Mouse (Mus musculus) liver, embryonic 15.5 days (tissue): ENCODE results near the gene Odf4. TPM values are rescaled to one million over a fixed set of nuclear protein-coding genes. Genes with fewer than 3 reads are reported as not detected.
"Not testable (repeated sequence)": the region's sequence is repeated elsewhere in the genome, so short reads cannot be mapped to it uniquely, and the experiment has no call there.

Experiments
- ATAC-seq: fragments of 200-750 bp; cut with Nextera tagmentation; 2 replicates; pipeline ENCODE4 v1.8.0; 2017; ENCODE audit warnings: moderate number of reproducible peaks, mild to moderate bottlenecking, moderate library complexity; ENCODE audit not compliant: insufficient read depth
- H3K27ac ChIP-seq: fragments of 300-500 bp; sonication (generic); replicated peaks from 2 replicates; pipeline ENCODE4 v1.5.1; 2015; ENCODE audit warnings: mild to moderate bottlenecking, inconsistent platforms
- H3K27me3 ChIP-seq: fragments of 300-500 bp; sonication (generic); 2 replicates; pipeline ENCODE4 v1.6.1; 2015; ENCODE audit warnings: mild to moderate bottlenecking, inconsistent platforms
- H3K36me3 ChIP-seq: fragments of 300-500 bp; sonication (generic); replicated peaks from 2 replicates; pipeline ENCODE4 v1.6.1; 2015; ENCODE audit warnings: moderate library complexity, mild to moderate bottlenecking, inconsistent platforms
- H3K4me1 ChIP-seq: fragments of 300-500 bp; sonication (generic); replicated peaks from 2 replicates; pipeline ENCODE4 v1.6.1; 2015; ENCODE audit warnings: inconsistent platforms
- H3K4me2 ChIP-seq: fragments of 300-500 bp; sonication (generic); 2 replicates; pipeline ENCODE4 v1.6.1; 2015; ENCODE audit warnings: moderate library complexity, mild to moderate bottlenecking, inconsistent platforms
- H3K4me3 ChIP-seq: fragments of 300-500 bp; sonication (generic); replicated peaks from 2 replicates; pipeline ENCODE4 v1.5.1; 2015; ENCODE audit warnings: mild to moderate bottlenecking, inconsistent platforms
- H3K9ac ChIP-seq: fragments of 300-500 bp; sonication (generic); 2 replicates; pipeline ENCODE4 v1.6.1; 2015; ENCODE audit warnings: moderate library complexity, mild to moderate bottlenecking, inconsistent platforms
- H3K9me3 ChIP-seq: fragments of 300-500 bp; sonication (generic); replicated peaks from 2 replicates; pipeline ENCODE4 v1.6.1; 2016; ENCODE audit warnings: inconsistent platforms
- WGBS: fragments of 180-500 bp; shearing (Covaris S2); methylation state at CpG from one replicate; pipeline ENCODE4 v1.1.7; 2015; ENCODE audit warnings: mixed read lengths; ENCODE audit not compliant: insufficient replicate concordance; 5-methylcytosine and 5-hydroxymethylcytosine counted together
- polyA plus RNA-seq: library from polyadenylated mRNA; unstranded; fragments of >200 nt; fragmentation: Nextera tagmentation; extraction: Ambion mirVana; gene quantifications from 2 replicates; pipeline ENCODE4 v1.2.1, GENCODE M21; 2015

Odf4 gene
- polyA plus RNA-seq, 1 experiment from 2014 or later, result not detected

- H3K4me3 ChIP-seq, result no peak overlapping the region
- H3K9me3 ChIP-seq, result no peaks in the 10 kb centered on the region
- no peak overlapping the region for H3K27ac ChIP-seq
- peaks cover 35% of the 10 kb centered on the region for H3K27me3 ChIP-seq
- no peaks in the 10 kb centered on the region for H3K36me3 ChIP-seq
- H3K4me2 ChIP-seq, result no peak overlapping the region
- WGBS, result 44% methylated on average over 16 of the region's 16 CpGs
- H3K4me1 ChIP-seq, result no peaks in the 10 kb centered on the region
- H3K9ac ChIP-seq, result no peak overlapping the region
- no peak for ATAC-seq
These were observed 20.0 kb upstream of the Odf4 start for GRCm38 (mm10) chr11:68946806-68947440.

GRCm38 (mm10) chr11:68946001-68946400 lies 19.1 kb upstream of the Odf4 start:
- no peaks in the 10 kb centered on the region for H3K4me1 ChIP-seq
- 58% methylated on average over 4 of the region's 4 CpGs for WGBS
- no peak overlapping the region for H3K4me3 ChIP-seq
- no peak overlapping the region for H3K4me2 ChIP-seq
- H3K36me3 ChIP-seq, result no peaks in the 10 kb centered on the region
- H3K27ac ChIP-seq, result no peak overlapping the region
- peaks cover 26% of the 10 kb centered on the region; the same call in 1 of the 2 replicates for H3K27me3 ChIP-seq
- no peak overlapping the region for H3K9ac ChIP-seq
- no peaks in the 10 kb centered on the region for H3K9me3 ChIP-seq
- no peak for ATAC-seq

- no peaks in the 10 kb centered on the region for H3K36me3 ChIP-seq
- no peak overlapping the region for H3K9ac ChIP-seq
- WGBS, result 57% methylated on average over 2 of the region's 2 CpGs
- H3K4me3 ChIP-seq, result no peak overlapping the region
- no peaks in the 10 kb centered on the region for H3K9me3 ChIP-seq
- peaks cover 24% of the 10 kb centered on the region; the same call in 1 of the 2 replicates for H3K27me3 ChIP-seq
- peaks cover 5% of the 10 kb centered on the region for H3K4me1 ChIP-seq
- no peak for ATAC-seq
- H3K4me2 ChIP-seq, result no peak overlapping the region
- H3K27ac ChIP-seq, result no peak overlapping the region
These were observed 18.4 kb upstream of the Odf4 start for GRCm38 (mm10) chr11:68945245-68945644.

- H3K27me3 ChIP-seq, result peaks cover 14% of the 10 kb centered on the region; the same call in 1 of the 2 replicates
- H3K4me3 ChIP-seq, result no peak overlapping the region
- H3K36me3 ChIP-seq, result no peaks in the 10 kb centered on the region
- no peak overlapping the region for H3K9ac ChIP-seq
- H3K4me1 ChIP-seq, result peaks cover 17% of the 10 kb centered on the region
- ATAC-seq, result no peak
- H3K27ac ChIP-seq, result no peak overlapping the region
- H3K4me2 ChIP-seq, result no peak overlapping the region
- 62% methylated on average over 8 of the region's 8 CpGs for WGBS
- no peaks in the 10 kb centered on the region for H3K9me3 ChIP-seq
These were observed 15.8 kb upstream of the Odf4 start for GRCm38 (mm10) chr11:68942731-68943130.

GRCm38 (mm10) chr11:68940516-68940915 lies 13.6 kb upstream of the Odf4 start:
- peak overlapping the region; percentile 66 for H3K4me2 ChIP-seq
- no peaks in the 10 kb centered on the region for H3K9me3 ChIP-seq
- H3K36me3 ChIP-seq, result no peaks in the 10 kb centered on the region
- ATAC-seq, result no peak
- H3K27me3 ChIP-seq, result 0 out of 2 replicates have a peak, but pooled peaks cover 3% of the 10 kb centered on the region
- H3K9ac ChIP-seq, result no peak overlapping the region
- H3K27ac ChIP-seq, result no peak overlapping the region
- peaks cover 17% of the 10 kb centered on the region for H3K4me1 ChIP-seq
- WGBS, result 56% methylated on average over 4 of the region's 4 CpGs
- no peak overlapping the region for H3K4me3 ChIP-seq

- Histone ChIP-seq H3K4me1 (peaks cover 17% of the 10 kb centered on the region), H3K27me3 (0 out of 2 replicates have a peak, but pooled peaks cover under 1% of the 10 kb centered on the region), H3K9ac (peak overlapping the region; percentile 34; the same call in 1 of the 2 replicates), H3K4me2 (peak overlapping the region; percentile 66), H3K9me3 (no peaks in the 10 kb centered on the region), H3K4me3 (peak overlapping the region; percentile 50), H3K36me3 (no peaks in the 10 kb centered on the region), H3K27ac (no peak overlapping the region)
- WGBS, result 3% methylated on average over 16 of the region's 16 CpGs
- ATAC-seq, result peak; percentile 97
These were observed 12.8 kb upstream of the Odf4 start for GRCm38 (mm10) chr11:68939451-68940304.

GRCm38 (mm10) chr11:68936951-68937350 lies 10.1 kb upstream of the Odf4 start:
- not testable (repeated sequence) for H3K9me3 ChIP-seq, H3K36me3 ChIP-seq, H3K4me2 ChIP-seq, H3K9ac ChIP-seq, H3K27ac ChIP-seq, ATAC-seq, H3K27me3 ChIP-seq, H3K4me3 ChIP-seq
- peaks cover 17% of the 10 kb centered on the region for H3K4me1 ChIP-seq
- WGBS, result 78% methylated on average over 4 of the region's 4 CpGs

GRCm38 (mm10) chr11:68933885-68934507 lies 7.1 kb upstream of the Odf4 start:
- H3K4me1 ChIP-seq, result no peaks in the 10 kb centered on the region; the same call in 1 of the 2 replicates
- H3K4me2 ChIP-seq, result no peak overlapping the region
- no peaks in the 10 kb centered on the region for H3K36me3 ChIP-seq
- peaks cover 7% of the 10 kb centered on the region; the same call in 1 of the 2 replicates for H3K27me3 ChIP-seq
- WGBS, result 64% methylated on average over 5 of the region's 5 CpGs
- no peak overlapping the region for H3K4me3 ChIP-seq
- H3K27ac ChIP-seq, result no peak overlapping the region
- no peak overlapping the region for H3K9ac ChIP-seq
- ATAC-seq, result no peak
- H3K9me3 ChIP-seq, result no peaks in the 10 kb centered on the region

- no peaks in the 10 kb centered on the region for H3K9me3 ChIP-seq
- no peaks in the 10 kb centered on the region for H3K36me3 ChIP-seq
- ATAC-seq, result no peak
- peaks cover 7% of the 10 kb centered on the region; the same call in 1 of the 2 replicates for H3K27me3 ChIP-seq
- WGBS, result 51% methylated on average over 6 of the region's 6 CpGs
- H3K9ac ChIP-seq, result no peak overlapping the region
- H3K27ac ChIP-seq, result no peak overlapping the region
- H3K4me2 ChIP-seq, result no peak overlapping the region
- no peaks in the 10 kb centered on the region for H3K4me1 ChIP-seq
- H3K4me3 ChIP-seq, result no peak overlapping the region
These were observed 3.1 kb upstream of the Odf4 start for GRCm38 (mm10) chr11:68929947-68930346.

GRCm38 (mm10) chr11:68924749-68925148 lies 2.1 kb downstream of the Odf4 start:
- no peak for ATAC-seq
- H3K9me3 ChIP-seq, result no peaks in the 10 kb centered on the region
- WGBS, result 48% methylated on average over 2 of the region's 2 CpGs

GRCm38 (mm10) chr11:68923191-68923590 lies 3.7 kb downstream of the Odf4 start:
- 58% methylated on average over 3 of the region's 3 CpGs for WGBS

More at GRCm38 (mm10) chr11:68924749-68925148, 2.1 kb downstream of the Odf4 start:
- H3K9ac ChIP-seq, result no peak overlapping the region
- H3K27me3 ChIP-seq, result peaks cover 26% of the 10 kb centered on the region; the same call in 1 of the 2 replicates
- no peak overlapping the region for H3K4me2 ChIP-seq
- no peaks in the 10 kb centered on the region for H3K36me3 ChIP-seq
- no peak overlapping the region for H3K27ac ChIP-seq
- H3K4me3 ChIP-seq, result no peak overlapping the region
- H3K4me1 ChIP-seq, result no peaks in the 10 kb centered on the region

More at GRCm38 (mm10) chr11:68923191-68923590, 3.7 kb downstream of the Odf4 start:
- Histone ChIP-seq H3K27me3 (peaks cover 26% of the 10 kb centered on the region; the same call in 1 of the 2 replicates), H3K36me3 (no peaks in the 10 kb centered on the region), H3K4me3 (no peak overlapping the region), H3K9me3 (no peaks in the 10 kb centered on the region), H3K9ac (no peak overlapping the region), H3K27ac (no peak overlapping the region), H3K4me1 (no peaks in the 10 kb centered on the region), H3K4me2 (no peak overlapping the region)
- no peak for ATAC-seq
